Mouse (Mus musculus) liver, embryonic 11.5 days (tissue): Measurements from ENCODE around the gene Polr3e. TPM values are rescaled to one million over a fixed set of nuclear protein-coding genes. Genes with fewer than 3 reads are reported as not detected.

Source experiments
- ATAC-seq: fragments of 200-750 bp; cut with Nextera tagmentation; replicated peaks from 2 replicates; pipeline ENCODE4 v1.8.0; 2017; ENCODE audit warnings: moderate number of reproducible peaks, mild to moderate bottlenecking, moderate TSS enrichment, moderate library complexity; ENCODE audit not compliant: low FRiP score
- DNase-seq: peaks from one replicate; pipeline ENCODE4 v3.0.0-alpha.2; 2017; ENCODE audit warnings: low spot score
- H3K27ac ChIP-seq: fragments of 300-500 bp; sonication (generic); 2 replicates; pipeline ENCODE4 v1.5.1; 2014; ENCODE audit warnings: mild to moderate bottlenecking, low read depth, low read length, control low read depth
- H3K27me3 ChIP-seq: fragments of 300-500 bp; sonication (generic); replicated peaks from 2 replicates; pipeline ENCODE4 v1.6.1; 2014; ENCODE audit warnings: low read length, mixed read lengths; ENCODE audit not compliant: control insufficient read depth, insufficient read depth
- H3K36me3 ChIP-seq: fragments of 300-500 bp; sonication (generic); 2 replicates; pipeline ENCODE4 v1.6.1; 2014; ENCODE audit warnings: mild to moderate bottlenecking, low read length, moderate library complexity, mixed read lengths; ENCODE audit not compliant: control insufficient read depth, insufficient read depth
- H3K4me1 ChIP-seq: fragments of 300-500 bp; sonication (generic); replicated peaks from 2 replicates; pipeline ENCODE4 v1.6.1; 2014; ENCODE audit warnings: low read length, mixed read lengths; ENCODE audit not compliant: control insufficient read depth, insufficient read depth
- H3K4me2 ChIP-seq: fragments of 300-500 bp; sonication (generic); 2 replicates; pipeline ENCODE4 v1.6.1; 2014; ENCODE audit warnings: mild to moderate bottlenecking, control low read depth, moderate library complexity
- H3K4me3 ChIP-seq: fragments of 300-500 bp; sonication (generic); 2 replicates; pipeline ENCODE4 v1.5.1; 2014; ENCODE audit warnings: low read depth, low read length, control low read depth
- H3K9ac ChIP-seq: fragments of 300-500 bp; sonication (generic); 2 replicates; pipeline ENCODE4 v1.6.1; 2014; ENCODE audit warnings: low read depth, low read length, control low read depth
- H3K9me3 ChIP-seq: fragments of 300-500 bp; sonication (generic); 2 replicates; pipeline ENCODE4 v1.6.1; 2016; ENCODE audit warnings: low read length, inconsistent platforms, mixed read lengths; ENCODE audit not compliant: control insufficient read depth
- WGBS: fragments of 180-500 bp; shearing (Covaris S2); extraction: QIAGEN DNeasy Blood & Tissue Kit; methylation state at CpG from one replicate; pipeline ENCODE4 v1.1.7; 2014; 5-methylcytosine and 5-hydroxymethylcytosine counted together
- polyA plus RNA-seq: library from polyadenylated mRNA; unstranded; fragments of >200 nt; fragmentation: Nextera tagmentation; extraction: Ambion mirVana; gene quantifications from 2 replicates; pipeline ENCODE4 v1.2.1, GENCODE M21; 2014

Polr3e gene
- polyA plus RNA-seq = 30.0 and 31.3 TPM in 2 replicates

- H3K36me3 ChIP-seq = peaks cover 8% of the 10 kb centered on the region; the same call in 1 of the 2 replicates
- peak within 1 kb of the TSS; percentile 93 for H3K27ac ChIP-seq
- H3K9me3 ChIP-seq = no peaks in the 10 kb centered on the region
- H3K9ac ChIP-seq = peak within 1 kb of the TSS; percentile 96
- H3K4me1 ChIP-seq = peaks cover 4% of the 10 kb centered on the region; the same call in 1 of the 2 replicates
- peak within 1 kb of the TSS; percentile 69 for H3K4me2 ChIP-seq
- no peaks in the 10 kb centered on the region for H3K27me3 ChIP-seq
- ATAC-seq (peak; percentile 89), DNase-seq (peak; percentile 100)
- H3K4me3 ChIP-seq = peak within 1 kb of the TSS; percentile 94
- WGBS = under 1% methylated on average over 100 of the region's 102 CpGs
Observed at GRCm38 (mm10) chr7:120917592-120918461, at the start of gene Polr3e. TSS of gene Polr3e (plus strand) at chr7:120917744.

- DNase-seq (no peak), ATAC-seq (no peak)
- Histone ChIP-seq H3K4me3 (no peak overlapping the region), H3K9me3 (no peaks in the 10 kb centered on the region), H3K36me3 (no peaks in the 10 kb centered on the region), H3K4me2 (no peak overlapping the region), H3K27me3 (no peaks in the 10 kb centered on the region), H3K9ac (no peak overlapping the region), H3K4me1 (peaks cover 52% of the 10 kb centered on the region), H3K27ac (no peak overlapping the region)
- WGBS = 66% methylated on average over 5 of the region's 5 CpGs
Observed at GRCm38 (mm10) chr7:120869883-120870282, 47.7 kb upstream of the Polr3e start.

- ATAC-seq (no peak), DNase-seq (no peak)
- Histone ChIP-seq H3K4me2 (no peak overlapping the region), H3K9me3 (no peaks in the 10 kb centered on the region), H3K4me3 (no peak overlapping the region), H3K9ac (no peak overlapping the region), H3K4me1 (peaks cover 51% of the 10 kb centered on the region), H3K36me3 (no peaks in the 10 kb centered on the region), H3K27ac (no peak overlapping the region), H3K27me3 (no peaks in the 10 kb centered on the region)
- 73% methylated on average over 5 of the region's 5 CpGs for WGBS
Observed at GRCm38 (mm10) chr7:120870431-120871008, 47.0 kb upstream of the Polr3e start.

GRCm38 (mm10) chr7:120873083-120873482, 44.5 kb upstream of the Polr3e start:
- 90% methylated on average over 12 of the region's 12 CpGs for WGBS
- DNase-seq = no peak
- ATAC-seq = no peak
- H3K36me3 ChIP-seq = no peaks in the 10 kb centered on the region
- H3K9ac ChIP-seq = no peak overlapping the region
- H3K4me3 ChIP-seq = no peak overlapping the region
- no peak overlapping the region for H3K4me2 ChIP-seq
- H3K27me3 ChIP-seq = no peaks in the 10 kb centered on the region
- no peaks in the 10 kb centered on the region for H3K9me3 ChIP-seq
- peaks cover 36% of the 10 kb centered on the region for H3K4me1 ChIP-seq
- no peak overlapping the region for H3K27ac ChIP-seq

- H3K27me3 ChIP-seq = no peaks in the 10 kb centered on the region
- 90% methylated on average over 3 of the region's 3 CpGs for WGBS
- H3K36me3 ChIP-seq = no peaks in the 10 kb centered on the region
- H3K4me1 ChIP-seq = peaks cover 27% of the 10 kb centered on the region
- no peaks in the 10 kb centered on the region for H3K9me3 ChIP-seq
- ATAC-seq = no peak
- no peak overlapping the region for H3K9ac ChIP-seq
- no peak for DNase-seq
- H3K4me3 ChIP-seq = no peak overlapping the region
- H3K4me2 ChIP-seq = no peak overlapping the region
- no peak overlapping the region for H3K27ac ChIP-seq
Observed at GRCm38 (mm10) chr7:120874021-120874420, 43.5 kb upstream of the Polr3e start.

GRCm38 (mm10) chr7:120874764-120875539, 42.6 kb upstream of the Polr3e start:
- no peaks in the 10 kb centered on the region for H3K27me3 ChIP-seq
- WGBS = 34% methylated on average over 7 of the region's 7 CpGs
- H3K4me3 ChIP-seq = no peak overlapping the region
- peak overlapping the region; percentile 49 for H3K9ac ChIP-seq
- peak; percentile 54 for DNase-seq
- H3K27ac ChIP-seq = peak overlapping the region; percentile 82
- H3K4me1 ChIP-seq = peaks cover 28% of the 10 kb centered on the region
- peak overlapping the region; percentile 46 for H3K4me2 ChIP-seq
- no peaks in the 10 kb centered on the region for H3K36me3 ChIP-seq
- no peaks in the 10 kb centered on the region for H3K9me3 ChIP-seq
- ATAC-seq = peak; percentile 94

- no peak for DNase-seq
- Histone ChIP-seq H3K9me3 (no peaks in the 10 kb centered on the region), H3K4me1 (peaks cover 33% of the 10 kb centered on the region), H3K36me3 (0 out of 2 replicates have a peak, but pooled peaks cover 2% of the 10 kb centered on the region), H3K27ac (peak overlapping the region; percentile 82), H3K27me3 (no peaks in the 10 kb centered on the region), H3K4me2 (peak overlapping the region; percentile 46), H3K4me3 (no peak overlapping the region), H3K9ac (peak overlapping the region; percentile 49)
- ATAC-seq = peak; percentile 44
- WGBS = 41% methylated on average over 3 of the region's 3 CpGs
Observed at GRCm38 (mm10) chr7:120875540-120876388, 41.8 kb upstream of the Polr3e start.

- Histone ChIP-seq H3K4me2 (no peak overlapping the region), H3K27me3 (no peaks in the 10 kb centered on the region), H3K36me3 (peaks cover 6% of the 10 kb centered on the region; the same call in 1 of the 2 replicates), H3K27ac (no peak overlapping the region), H3K4me3 (no peak overlapping the region), H3K9ac (no peak overlapping the region), H3K4me1 (peaks cover 46% of the 10 kb centered on the region), H3K9me3 (no peaks in the 10 kb centered on the region)
- WGBS = 83% methylated on average over 6 of the region's 6 CpGs
- ATAC-seq (no peak), DNase-seq (no peak)
Observed at GRCm38 (mm10) chr7:120878271-120878670, 39.3 kb upstream of the Polr3e start.
